Comparison of ENCODE assay signal across 30 mouse cellular contexts in genomic region chr17:47470121-47470520, GRCm38 (mm10). TPM values are rescaled to one million over a fixed set of nuclear protein-coding genes. Genes with fewer than 3 reads are reported as not detected.
DNase-seq lines count a peak whose midpoint lies in the region; ATAC-seq and TF ChIP-seq lines count a peak whose summit lies in the region.
"Had no signal": no experiment of that assay in that cellular context is flagged by ENCODE, and none has a peak within 500 bp of the region (broad histone marks: within the 10 kb centered on the region; RNA-seq: fewer than 3 reads in every experiment).

No protein-coding gene starts in this region.

- no peak for DNase-seq in embryonic facial prominence, embryonic 10.5 days (ENCODE audit: low spot score)
- DNase-seq in cerebellum, adult 11 months: peak; percentile 71
- peak; percentile 81 for DNase-seq in cerebellum, adult 9-10 months
- peak; percentile 66 to 71 for DNase-seq in cerebellum, postnatal 36 days
- no peak for DNase-seq in gastrocnemius, adult 2 months
- no peak for DNase-seq in gastrocnemius, postnatal 25 days
- DNase-seq: adrenal gland, adult 8-10 months; gastrocnemius, postnatal 36 days; heart, adult 2 months; kidney, adult 8-10 months; liver, postnatal 0 days; lung, postnatal 36 days; thymus, postnatal 14 days had no signal

- no peak for TF ChIP-seq CTCF in gastrocnemius, adult 2 months (IDR thresholded peaks at IDR 0.05)

- peaks cover 20% of the 10 kb centered on the region for H3K27me3 ChIP-seq in embryonic facial prominence, embryonic 15.5 days
- peaks cover 66% of the 10 kb centered on the region for H3K27me3 ChIP-seq in embryonic facial prominence, embryonic 10.5 days (replicated peaks; ENCODE audit: low read depth, poor library complexity, severe bottlenecking)

- no peak overlapping the region for H3K9ac ChIP-seq in embryonic facial prominence, embryonic 15.5 days
- H3K9ac ChIP-seq: forebrain, embryonic 12.5 days; forebrain, postnatal 0 days; heart, embryonic 12.5 days; hindbrain, embryonic 14.5 days; liver, embryonic 12.5 days; liver, postnatal 0 days; neural tube, embryonic 12.5 days had no signal

- 71% methylated on average over 4 of the region's 4 CpGs for WGBS in embryonic facial prominence, embryonic 15.5 days
- WGBS in embryonic facial prominence, embryonic 10.5 days: 90% methylated on average over 4 of the region's 4 CpGs

- no peak overlapping the region for H3K4me3 ChIP-seq in embryonic facial prominence, embryonic 15.5 days (replicated peaks)
- H3K4me3 ChIP-seq in embryonic facial prominence, embryonic 10.5 days: no peak overlapping the region
- no peak overlapping the region for H3K4me3 ChIP-seq in gastrocnemius, adult 2 months
- H3K4me3 ChIP-seq: forebrain, embryonic 12.5 days; heart, adult 2 months; heart, embryonic 12.5 days; liver, embryonic 12.5 days; myocyte; neural tube, embryonic 12.5 days had no signal

- no peaks in the 10 kb centered on the region for H3K36me3 ChIP-seq in embryonic facial prominence, embryonic 15.5 days
- no peaks in the 10 kb centered on the region; the same call in 1 of the 2 replicates for H3K36me3 ChIP-seq in embryonic facial prominence, embryonic 10.5 days (replicated peaks)
- H3K36me3 ChIP-seq: forebrain, embryonic 12.5 days; G1E; heart, embryonic 12.5 days; liver, embryonic 12.5 days; neural tube, embryonic 12.5 days had no signal

- 0 out of 2 replicates have a peak overlapping the region, but pooled peaks have one; percentile 77 for H3K27ac ChIP-seq in embryonic facial prominence, embryonic 15.5 days (replicated peaks)
- H3K27ac ChIP-seq in embryonic facial prominence, embryonic 10.5 days (replicated peaks): no peak overlapping the region
- H3K27ac ChIP-seq in gastrocnemius, adult 2 months: no peak overlapping the region
- H3K27ac ChIP-seq: forebrain, embryonic 12.5 days; heart, adult 2 months; hindbrain, embryonic 14.5 days; kidney, postnatal 0 days; liver, embryonic 12.5 days; neural tube, embryonic 12.5 days had no signal

- H3K4me2 ChIP-seq in embryonic facial prominence, embryonic 15.5 days (replicated peaks): no peak overlapping the region
- H3K4me2 ChIP-seq: forebrain, embryonic 12.5 days; heart, embryonic 12.5 days; hindbrain, embryonic 14.5 days; liver, embryonic 12.5 days; midbrain, embryonic 11.5 days; neural tube, embryonic 12.5 days had no signal

- intact Hi-C loops in gastrocnemius, adult 2 months (cut with DNase I): no loop called here

- H3K9me3 ChIP-seq in embryonic facial prominence, embryonic 15.5 days (replicated peaks): no peaks in the 10 kb centered on the region
- no peaks in the 10 kb centered on the region for H3K9me3 ChIP-seq in embryonic facial prominence, embryonic 10.5 days
- H3K9me3 ChIP-seq: forebrain, embryonic 12.5 days; G1E; heart, embryonic 12.5 days; liver, embryonic 12.5 days; neural tube, embryonic 12.5 days had no signal

- ATAC-seq in embryonic facial prominence, embryonic 15.5 days (ENCODE audit: insufficient number of reproducible peaks, low FRiP score, low TSS enrichment, low read depth): no peak
- ATAC-seq: forebrain, postnatal 0 days; liver, embryonic 12.5 days; liver, postnatal 0 days had no signal

- peaks cover 44% of the 10 kb centered on the region for H3K4me1 ChIP-seq in embryonic facial prominence, embryonic 15.5 days
- peaks cover 49% of the 10 kb centered on the region for H3K4me1 ChIP-seq in embryonic facial prominence, embryonic 10.5 days
- H3K4me1 ChIP-seq: neural tube, embryonic 12.5 days had no signal

RNA-seq across cellular contexts. Expression of gene Taf8, which starts 32.0 kb away (rescaled TPM):
- 30.0 and 32.4 TPM in 2 replicates for polyA plus RNA-seq in embryonic facial prominence, embryonic 15.5 days (2015; fragmentation: Nextera tagmentation; extraction: Ambion mirVana)
- 32.0 and 35.3 TPM in 2 replicates for polyA plus RNA-seq in embryonic facial prominence, embryonic 10.5 days (2016; fragmentation: Nextera tagmentation; extraction: Ambion mirVana)
- 10 to 100 TPM; 13.0 to 14.1 TPM for total RNA-seq in gastrocnemius, adult 2 months (2021)
- total RNA-seq in gastrocnemius, postnatal 25 days (2021): 10 to 100 TPM in 1 of 2 experiments, 1 to 10 TPM in 1; 9.6 to 10.0 TPM

RNA-seq across cellular contexts. Expression of gene 1700001C19Rik, which starts 32.9 kb away (rescaled TPM):
- polyA plus RNA-seq in embryonic facial prominence, embryonic 15.5 days (2015; fragmentation: Nextera tagmentation; extraction: Ambion mirVana): 0.31 and 0.37 TPM in 2 replicates
- 0.25 TPM in 1 of 2 replicates, not detected in the other for polyA plus RNA-seq in embryonic facial prominence, embryonic 10.5 days (2016; fragmentation: Nextera tagmentation; extraction: Ambion mirVana)
- total RNA-seq in gastrocnemius, adult 2 months (2021): not detected
- not detected for total RNA-seq in gastrocnemius, postnatal 25 days (2021)
- total RNA-seq: common myeloid progenitor, adult 5-6 weeks; G1E; gastrocnemius, postnatal 36 days; heart, adult 2 months; layer of hippocampus, postnatal 36 days; left cerebral cortex, postnatal 4 days; megakaryocyte, adult 5-6 weeks had no signal
- polyA plus RNA-seq: G1E; lung, embryonic 16.5 days; myocyte; spleen, adult 2 months had no signal

RNA-seq across cellular contexts. Expression of gene AI661453, which starts 33.7 kb away (rescaled TPM):
- 5.2 and 6.2 TPM in 2 replicates for polyA plus RNA-seq in embryonic facial prominence, embryonic 15.5 days (2015; fragmentation: Nextera tagmentation; extraction: Ambion mirVana)
- 0.27 and 0.36 TPM in 2 replicates for polyA plus RNA-seq in embryonic facial prominence, embryonic 10.5 days (2016; fragmentation: Nextera tagmentation; extraction: Ambion mirVana)
- total RNA-seq in gastrocnemius, adult 2 months (2021): under 1 TPM; 0.23 to 0.45 TPM
- under 1 TPM; 0.49 to 0.59 TPM for total RNA-seq in gastrocnemius, postnatal 25 days (2021)

RNA-seq across cellular contexts. Expression of gene Ccnd3, which starts 34.7 kb away (rescaled TPM):
- 552 and 575 TPM in 2 replicates for polyA plus RNA-seq in embryonic facial prominence, embryonic 15.5 days (2015; fragmentation: Nextera tagmentation; extraction: Ambion mirVana)
- polyA plus RNA-seq in embryonic facial prominence, embryonic 10.5 days (2016; fragmentation: Nextera tagmentation; extraction: Ambion mirVana): 325 and 335 TPM in 2 replicates
- 10 to 100 TPM; 18.7 to 25.8 TPM for total RNA-seq in gastrocnemius, adult 2 months (2021)
- 10 to 100 TPM; 31.4 to 44.8 TPM for total RNA-seq in gastrocnemius, postnatal 25 days (2021)

Comparison
In these comparisons a context has a peak if more than half of its experiments do, and no peak if none do; other contexts are left out.
1. DNase-seq: peak in cerebellum, adult 11 months (single experiment), cerebellum, adult 9-10 months (single experiment) and cerebellum, postnatal 36 days (2 of 2); none in embryonic facial prominence, embryonic 10.5 days (single experiment), gastrocnemius, adult 2 months (single experiment) and gastrocnemius, postnatal 25 days (single experiment).